Mouse (Mus musculus): Measurements from ENCODE around the gene Tecpr2.

DNA sequence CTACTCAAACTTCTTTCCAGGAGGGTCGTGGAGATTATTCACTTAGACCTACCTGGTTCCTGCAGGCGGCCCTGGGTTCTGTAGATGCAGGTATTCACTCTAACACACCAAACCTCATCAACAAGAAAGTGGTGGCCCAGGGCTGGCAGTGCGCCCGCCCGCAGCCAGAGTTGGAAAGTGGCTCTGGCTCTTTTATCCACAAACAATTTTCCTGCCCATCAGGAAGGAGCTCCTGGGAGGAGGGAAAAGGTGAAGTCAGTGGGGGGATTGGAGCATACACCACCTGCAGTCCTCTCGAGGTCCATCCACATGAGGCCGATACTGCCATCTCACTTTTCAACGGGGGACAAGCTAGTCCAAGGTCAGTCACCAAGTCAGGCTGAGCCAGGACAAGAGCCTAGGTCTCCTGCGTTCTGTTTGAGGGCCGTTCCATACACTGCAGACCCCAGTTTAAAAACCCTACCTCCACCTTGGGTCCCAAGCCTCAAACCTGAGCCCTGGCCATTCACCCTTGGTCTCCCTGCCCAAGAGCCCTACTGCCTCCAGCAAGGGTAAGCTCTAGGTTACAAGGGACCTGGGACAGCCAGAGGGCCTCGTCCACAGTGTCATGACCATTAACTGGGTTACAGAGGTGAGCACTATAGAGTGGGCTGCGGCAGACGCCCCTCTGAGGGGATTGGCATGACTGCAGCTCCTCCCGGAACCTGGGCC lies 89.0 kb downstream of the Tecpr2 start:
- no peak for TF ChIP-seq CTCF (IDR thresholded peaks at IDR 0.05; ENCODE audit: extremely low read depth, insufficient read depth, low read length)
- no peak for TF ChIP-seq POLR2A (IDR thresholded peaks at IDR 0.05; ENCODE audit: extremely low read depth, insufficient read depth, low read length)

Measured in cortical plate, adult 2 months (tissue).